Mouse (Mus musculus) adrenal gland, adult 18-20 months (tissue): ENCODE results near the gene Knstrn. TPM values are rescaled to one million over a fixed set of nuclear protein-coding genes. Genes with fewer than 3 reads are reported as not detected.

Experiments
- DNase-seq, 2 experiments: peaks; one replicate each; pipeline ENCODE4 v3.0.0; 2021 to 2022; ENCODE audit warnings: low spot score in 2 of 2
- total RNA-seq, 2 experiments: library from RNA; stranded (reverse); gene quantifications; 1 replicate in 1 of 2; 2 replicates in 1 of 2; pipeline ENCODE4 v1.2.3; 2021

Gene Knstrn
- total RNA-seq, 2 experiments from 2014 or later = 1.2 to 1.5 TPM

DNA sequence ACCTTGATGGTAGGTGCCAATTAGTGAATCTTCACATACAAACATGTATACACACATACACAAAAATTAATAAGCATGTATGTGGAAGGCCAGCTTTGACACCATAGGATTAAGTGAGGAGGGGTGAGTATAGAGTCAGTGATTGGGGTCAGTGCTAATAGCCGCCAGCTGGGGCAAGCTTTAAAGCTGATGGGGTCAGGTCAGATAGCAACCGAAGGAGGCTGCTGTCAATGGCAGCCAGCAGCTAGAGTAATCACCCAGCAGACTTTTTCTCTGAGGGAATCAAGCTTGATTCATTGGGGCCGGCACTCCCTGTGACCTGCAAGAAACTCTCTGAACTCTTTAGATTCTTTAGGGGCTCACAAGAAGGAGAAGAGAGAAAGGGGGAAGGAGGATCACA, 38.0 kb downstream of the Knstrn start:
- no peak for DNase-seq

DNA sequence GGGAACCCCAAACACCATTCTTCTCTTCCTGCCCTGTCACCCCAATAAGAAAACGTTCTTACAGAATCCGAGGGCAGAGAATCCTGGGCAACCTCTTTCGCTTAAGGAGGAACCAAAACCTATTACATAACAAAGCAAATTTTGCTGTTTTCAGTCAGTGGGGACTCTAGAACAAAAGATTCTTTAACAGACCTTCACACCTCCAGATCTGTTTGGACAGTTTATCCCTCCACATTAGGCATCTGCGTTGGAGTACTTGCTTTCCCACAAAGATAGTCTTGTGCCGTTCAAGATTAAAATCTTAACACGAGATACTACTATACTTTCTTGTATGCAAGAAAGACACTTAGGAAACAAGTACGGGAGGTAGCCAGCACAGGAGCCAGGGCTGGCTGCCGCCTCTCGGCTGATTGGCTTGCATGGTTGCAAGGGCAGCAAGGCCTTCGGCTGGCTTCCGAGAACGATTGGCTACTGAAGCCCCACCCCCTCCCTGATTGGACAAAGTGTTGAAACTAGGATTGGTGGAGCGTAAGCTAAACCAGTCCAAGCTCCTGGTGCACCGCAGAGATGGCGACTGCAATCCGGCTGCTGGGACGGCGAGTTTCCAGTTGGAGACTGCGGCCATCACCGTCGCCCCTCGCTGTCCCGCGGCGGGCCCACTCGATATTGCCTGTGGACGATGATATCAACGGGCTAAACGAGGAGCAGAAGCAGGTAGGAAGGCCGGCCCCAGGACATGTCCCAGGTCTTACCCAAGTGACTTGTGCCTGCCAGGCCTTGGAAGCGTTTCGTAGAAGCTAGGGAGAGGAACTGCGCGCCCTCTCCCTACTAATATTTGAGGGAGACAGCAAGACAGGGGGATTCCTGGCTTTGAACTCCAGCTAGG, 47.9 kb downstream of the Knstrn start, which contains the start of gene Ivd:
Gene Ivd, plus strand, starts transcription at position 501 of the 886 bp plus-strand sequence.
- DNase-seq = peak; percentile 76 to 83

DNA sequence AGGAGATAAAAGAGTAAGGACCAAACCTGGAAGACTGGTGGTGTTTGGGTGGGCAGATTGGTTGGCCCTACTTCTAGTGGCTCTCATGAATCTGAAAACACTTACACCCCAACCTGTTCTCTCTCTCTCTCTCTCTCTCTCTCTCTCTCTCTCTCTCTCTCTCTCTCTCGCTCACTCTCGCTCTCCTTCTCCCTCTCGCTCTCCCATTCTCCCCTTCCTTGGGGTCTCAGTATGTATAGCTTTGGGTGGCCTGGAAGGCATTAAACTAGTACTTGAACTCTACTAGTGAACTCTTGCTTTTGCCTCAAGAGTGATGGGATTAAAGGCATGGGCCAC, 48.5 kb downstream of the Knstrn start:
- no peak for DNase-seq

DNA sequence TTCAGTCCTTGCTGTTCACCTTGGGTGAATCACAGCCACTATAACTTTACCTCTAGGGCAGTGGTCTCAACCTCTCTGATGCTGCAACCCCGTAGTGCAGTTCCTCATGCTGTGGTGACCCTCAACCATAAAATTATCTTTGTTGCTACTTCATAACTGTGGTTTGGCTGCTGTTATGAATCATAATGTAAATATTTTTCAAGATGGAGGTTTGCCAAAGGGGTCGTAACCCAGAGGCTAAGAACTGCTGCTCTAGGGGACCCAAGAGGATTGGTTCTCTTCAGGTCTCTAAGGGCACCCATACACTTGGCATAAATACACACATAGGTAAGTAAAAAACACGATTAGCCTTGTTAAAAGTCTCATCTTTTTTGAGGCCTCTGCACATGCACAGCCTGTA, 56.8 kb downstream of the Knstrn start:
- DNase-seq = no peak

DNA sequence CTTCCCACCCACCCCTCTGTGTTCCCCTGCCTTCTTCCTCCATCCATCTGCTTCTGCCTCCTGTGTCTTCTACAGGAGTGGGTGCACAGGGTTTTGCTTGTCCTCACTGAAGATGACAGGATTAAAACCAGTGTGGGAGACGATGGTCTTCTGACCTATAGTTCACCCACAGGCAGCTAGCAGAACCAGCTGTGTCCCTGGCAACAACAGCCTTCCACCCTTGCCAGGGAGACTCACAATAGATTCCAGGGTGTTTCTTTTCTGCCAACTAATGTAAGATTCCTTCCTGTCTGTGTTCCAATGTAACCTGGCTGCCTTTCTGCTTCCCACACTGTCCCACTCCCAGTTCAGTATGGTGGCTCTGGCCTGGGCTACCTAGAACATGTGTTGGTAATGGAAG, 57.2 kb downstream of the Knstrn start:
- DNase-seq = no peak

DNA sequence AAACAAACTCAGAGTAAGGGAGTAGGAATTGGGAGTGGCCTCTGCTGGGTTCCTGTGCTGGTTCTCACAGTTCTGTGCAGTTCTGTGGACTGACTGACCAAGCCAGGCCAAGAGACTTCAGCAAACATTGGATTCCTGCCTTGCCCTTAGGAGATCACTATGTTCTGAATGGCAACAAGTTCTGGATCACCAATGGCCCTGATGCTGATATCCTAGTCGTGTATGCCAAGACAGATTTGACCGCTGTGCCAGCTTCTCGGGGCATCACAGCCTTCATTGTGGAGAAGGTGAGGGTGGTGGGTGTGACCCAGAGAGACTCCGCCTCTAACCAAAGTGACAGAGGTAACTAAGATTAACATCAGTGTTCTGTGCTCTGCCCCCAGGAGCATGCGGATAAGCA, 59.2 kb downstream of the Knstrn start:
- DNase-seq = no peak

DNA sequence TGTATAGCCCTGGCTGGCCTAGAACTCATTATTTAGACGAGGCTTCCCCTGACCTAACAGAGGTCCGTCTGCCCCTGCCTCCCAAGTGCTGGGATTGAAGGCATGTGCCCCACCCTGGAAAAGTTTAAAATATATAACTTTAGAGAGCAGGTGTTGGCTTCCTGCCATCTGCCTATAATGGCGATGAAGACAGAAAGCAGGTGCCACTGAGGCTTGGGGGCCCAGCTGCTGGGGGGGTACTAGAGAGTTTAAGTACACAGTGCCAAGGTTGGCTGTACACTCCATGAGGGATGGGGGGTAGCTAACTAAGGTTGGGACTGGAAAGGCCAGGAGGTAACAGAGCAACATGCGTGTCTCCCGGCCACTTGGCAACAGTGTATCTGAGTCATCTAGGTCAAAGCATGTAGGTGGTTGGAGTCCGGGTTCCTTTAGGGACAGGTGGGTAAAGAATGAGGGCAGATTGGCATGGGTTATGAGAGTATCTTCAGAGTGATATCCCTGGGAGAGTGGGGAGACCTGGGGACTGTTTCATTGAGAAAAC, 60.2 kb downstream of the Knstrn start:
- peak in 1 of 2 experiments; percentile 3 for DNase-seq

DNA sequence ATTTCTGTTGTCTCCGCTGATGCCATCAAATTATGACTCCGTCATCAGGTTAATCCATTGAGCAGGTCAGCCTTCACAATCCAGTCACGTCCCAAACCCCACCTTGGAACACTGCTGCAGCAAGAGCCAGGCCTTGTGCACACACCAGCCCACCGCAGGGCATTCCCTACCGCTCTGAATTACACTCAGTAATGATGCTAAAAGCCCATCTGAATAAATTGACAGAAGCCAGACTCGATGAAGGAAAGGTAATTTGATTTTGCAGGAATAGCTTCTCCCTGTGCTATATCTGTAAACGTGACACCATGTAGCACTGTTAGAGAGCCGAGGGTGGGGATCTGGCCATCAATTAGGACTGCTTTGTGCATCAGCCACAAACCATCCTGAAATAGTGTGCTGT, 61.5 kb downstream of the Knstrn start:
- DNase-seq = peak in 1 of 2 experiments; percentile 1

DNA sequence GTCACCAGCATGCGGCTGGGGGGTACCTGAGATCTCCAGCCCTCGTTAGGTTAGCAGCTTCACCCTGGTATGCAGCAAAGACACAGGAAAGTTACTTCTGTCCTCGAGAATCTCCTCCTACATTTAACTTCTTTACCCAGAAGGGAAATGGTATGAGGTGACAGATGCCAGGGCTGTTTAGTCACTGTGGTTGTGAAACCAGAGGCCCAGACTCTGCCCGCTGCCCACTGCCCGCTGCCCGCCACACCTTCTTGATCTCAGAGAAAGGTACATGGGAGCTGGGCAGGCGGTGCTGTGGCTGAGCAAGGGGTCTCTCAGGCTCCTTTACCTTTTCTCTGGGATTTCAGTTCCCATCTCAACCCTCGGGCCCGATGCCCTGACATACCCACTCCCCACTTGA, 62.6 kb downstream of the Knstrn start:
- DNase-seq = peak in 1 of 2 experiments; percentile 2

DNA sequence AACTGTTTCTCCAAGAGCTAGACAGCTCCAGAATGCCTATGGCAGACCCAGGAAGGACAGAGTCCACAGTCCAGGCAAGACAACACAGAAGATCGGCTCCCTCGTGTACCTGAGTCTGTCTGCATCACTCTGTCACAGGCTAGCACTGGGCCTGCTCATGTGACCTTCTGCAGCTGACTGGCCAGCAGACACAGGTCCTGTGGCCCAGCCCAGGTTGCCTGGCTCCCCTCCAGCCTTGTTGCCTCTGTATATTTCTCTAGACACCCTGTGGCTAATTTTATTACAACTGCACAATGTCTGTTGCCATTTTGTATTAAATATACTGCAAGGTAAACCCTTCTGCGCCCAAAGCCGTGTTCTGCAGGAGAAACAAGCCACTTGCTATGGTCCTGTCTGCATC, 67.2 kb downstream of the Knstrn start:
- no peak for DNase-seq

DNA sequence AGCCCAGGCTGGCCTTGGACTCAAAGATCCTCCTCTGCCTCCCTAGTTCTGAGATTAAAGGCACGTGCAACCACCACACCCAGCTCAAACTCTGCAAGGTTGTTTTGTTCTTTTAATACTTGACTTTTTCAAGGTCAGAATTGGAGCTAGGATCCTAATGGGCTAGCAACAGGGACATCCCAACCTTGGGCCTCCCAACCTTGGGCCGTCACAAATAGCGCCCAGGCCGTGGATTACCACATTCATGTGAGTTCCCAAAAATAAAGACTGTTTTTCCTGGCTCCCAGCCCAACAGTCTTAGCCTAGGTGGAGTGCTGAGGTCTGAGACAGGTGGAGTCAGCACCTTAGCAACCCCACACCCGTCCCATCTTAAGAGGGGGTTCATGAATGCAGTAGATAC, 68.2 kb downstream of the Knstrn start:
- DNase-seq = no peak

DNA sequence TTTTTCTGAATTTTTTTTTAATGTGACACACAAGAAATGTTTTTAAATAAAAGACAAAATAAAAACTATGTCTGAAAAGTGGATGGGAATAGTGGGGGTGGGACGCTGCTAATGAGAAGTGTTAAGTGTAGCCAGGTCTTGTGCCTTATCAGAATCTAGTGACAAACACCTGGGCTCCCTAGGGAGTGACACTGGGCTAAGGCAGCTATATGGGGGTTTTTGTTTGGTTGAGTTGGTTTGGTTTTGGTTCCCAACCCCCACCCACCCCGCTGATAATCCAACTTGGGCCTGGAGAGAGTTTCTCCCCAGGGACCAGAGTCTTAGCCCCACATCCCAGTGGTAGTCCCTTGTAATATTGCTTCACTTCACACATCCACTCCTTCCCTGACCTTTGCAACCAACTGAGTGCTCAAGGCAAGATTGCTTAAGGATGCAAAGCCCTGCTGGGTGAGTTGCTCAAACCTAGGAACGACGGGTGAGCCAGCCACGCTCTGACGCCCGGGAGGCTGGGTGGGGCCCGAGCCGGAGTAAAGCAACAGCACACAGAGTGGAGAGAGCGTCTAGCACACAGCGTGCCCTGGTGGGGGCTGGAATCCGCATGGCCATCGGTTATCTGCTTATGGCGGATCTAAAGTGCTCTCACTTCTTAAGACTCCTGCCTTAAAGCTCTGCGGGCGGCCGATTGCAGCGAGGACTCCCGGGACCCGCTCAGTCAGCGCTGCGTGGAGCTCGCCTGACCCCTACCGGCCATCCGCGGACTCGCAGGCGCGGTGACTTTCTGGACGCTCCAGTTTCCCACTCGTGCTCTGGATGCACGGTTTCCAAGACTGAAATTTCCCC, 69.3 kb downstream of the Knstrn start:
- DNase-seq = peak; percentile 96

DNA sequence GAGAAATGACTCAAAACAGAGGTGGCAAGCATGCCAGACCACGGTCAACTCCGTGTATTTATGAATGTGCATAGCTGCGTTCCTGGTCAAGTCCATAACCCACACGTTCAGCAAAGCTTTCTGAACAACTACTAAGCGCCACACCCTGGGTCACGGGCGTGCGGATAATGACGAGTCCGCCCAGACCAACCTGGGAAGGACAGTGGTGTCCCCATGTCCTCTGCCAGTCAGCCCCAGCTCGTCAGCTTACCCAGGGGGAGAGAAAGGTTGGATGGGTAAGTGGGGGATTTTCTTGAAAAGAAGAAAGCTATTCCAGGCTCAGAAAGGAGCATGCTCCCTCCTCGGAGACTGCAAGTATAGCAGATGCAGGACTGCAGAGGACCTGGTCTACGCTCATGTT, 73.6 kb downstream of the Knstrn start:
- no peak for DNase-seq

DNA sequence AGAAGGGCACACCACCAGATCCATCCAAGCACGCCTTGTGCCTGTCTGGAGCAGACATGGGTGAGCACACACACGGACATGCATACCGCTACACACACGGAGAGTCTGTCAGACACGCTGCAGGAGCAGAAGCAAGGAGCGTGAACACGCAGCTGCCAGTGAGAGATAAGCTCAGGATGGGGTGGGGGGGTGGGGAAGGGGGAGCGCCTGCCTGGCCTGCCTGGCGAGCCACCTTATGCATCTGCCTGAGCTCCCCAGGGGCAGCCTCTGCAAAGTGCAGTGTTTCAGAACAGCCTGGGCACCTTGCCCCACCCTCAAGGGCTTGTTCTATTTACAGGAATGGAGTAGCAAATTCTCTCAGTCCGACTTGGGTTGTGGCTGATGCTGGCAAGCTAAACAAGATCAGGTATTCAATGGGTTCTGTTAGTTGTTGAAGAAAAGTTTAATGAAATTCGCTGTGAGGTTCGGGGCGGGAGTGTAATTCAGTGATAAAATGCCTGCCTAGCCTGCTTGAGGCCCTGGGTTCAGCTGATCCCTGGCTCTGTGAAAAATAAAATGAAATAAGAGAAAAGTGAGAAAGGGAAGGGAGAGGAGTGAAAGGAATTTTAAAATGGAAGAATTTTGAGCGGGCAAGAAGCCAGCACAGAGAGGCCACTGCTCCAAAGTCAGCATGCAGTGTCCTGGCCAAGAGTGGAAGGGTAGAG, 74.2 kb downstream of the Knstrn start:
- no peak for DNase-seq

DNA sequence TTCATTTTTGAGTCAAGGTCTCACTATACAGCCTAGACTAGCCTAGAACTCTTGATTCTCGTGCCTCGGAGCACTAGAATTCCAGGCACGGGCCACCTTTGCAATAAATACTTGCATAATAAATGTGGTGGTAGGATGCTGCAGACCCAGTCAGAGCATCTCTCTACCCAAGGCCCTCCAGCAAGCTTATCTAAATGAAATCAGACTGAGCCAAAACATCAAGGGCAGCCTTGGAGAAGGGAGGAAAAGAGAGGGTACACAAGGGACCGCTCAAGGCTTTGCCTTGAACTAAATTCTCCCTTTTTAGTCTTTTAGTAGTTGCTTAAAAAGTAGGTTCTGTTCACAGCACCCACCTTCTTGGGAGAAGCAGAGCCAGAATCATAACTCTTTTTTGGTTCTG, 77.4 kb downstream of the Knstrn start:
- no peak for DNase-seq

DNA sequence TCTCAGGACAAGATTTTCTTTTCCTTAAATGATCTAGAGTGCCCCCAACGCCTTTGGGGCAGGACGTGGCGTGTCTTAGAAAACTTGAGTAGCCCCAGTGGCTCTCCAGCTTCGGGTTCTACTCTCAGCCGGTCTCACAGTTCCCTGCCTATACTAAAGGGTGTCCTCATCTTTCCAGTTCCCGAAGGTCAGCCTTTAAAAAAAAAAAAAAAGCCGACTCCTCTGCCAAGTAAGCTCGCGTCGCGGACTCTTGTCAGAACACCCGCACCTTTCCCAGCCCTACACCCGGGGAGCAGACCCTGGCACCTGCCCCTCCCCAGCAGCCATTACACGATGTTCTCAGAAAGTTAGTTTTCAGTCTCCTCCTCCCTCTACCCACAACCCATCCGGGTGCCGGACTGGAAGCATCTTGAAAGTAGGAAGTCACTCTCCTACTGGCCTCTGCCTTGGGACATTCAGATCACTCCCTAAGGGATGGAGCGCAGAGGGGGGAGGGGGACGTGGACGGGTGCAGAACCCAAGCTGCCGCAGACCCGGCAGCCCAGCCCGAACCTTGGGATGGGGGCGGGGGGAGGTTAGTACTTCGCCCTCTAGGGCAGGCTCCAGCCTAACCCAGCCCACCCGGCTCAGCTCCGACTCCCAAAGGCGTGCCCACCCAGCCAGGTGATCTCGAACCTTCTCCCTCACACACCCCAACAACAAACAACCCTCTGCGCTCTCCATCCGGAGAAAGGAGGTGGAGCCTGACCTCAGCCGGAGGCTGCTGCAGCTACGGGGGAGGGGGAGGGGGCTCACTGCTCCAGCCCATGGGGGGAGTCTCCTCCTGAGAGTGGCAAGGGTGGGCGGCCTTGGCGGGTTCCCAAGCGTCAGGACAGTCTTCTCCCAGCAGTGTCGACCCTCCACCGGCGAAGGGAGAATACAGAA, 82.4 kb downstream of the Knstrn start:
- peak; percentile 50 to 67 for DNase-seq

DNA sequence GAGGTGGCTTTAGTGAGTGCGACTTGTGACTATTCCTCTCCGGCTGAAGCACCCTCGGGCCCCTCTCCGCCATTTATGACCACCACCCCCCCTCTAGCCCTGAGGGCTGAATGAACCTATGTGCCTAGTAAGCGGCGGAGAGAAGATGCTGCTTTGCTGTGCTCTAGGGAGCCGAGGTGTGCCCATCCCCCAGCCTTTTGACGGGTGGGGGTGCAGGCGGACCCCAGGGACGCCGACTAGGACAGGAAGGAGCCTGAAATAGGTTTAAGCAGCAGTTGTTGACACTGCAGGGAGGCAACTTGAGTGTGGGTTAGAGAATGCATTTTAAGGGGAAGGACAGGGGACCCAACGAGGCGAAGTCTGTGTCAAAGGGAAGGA, 83.1 kb downstream of the Knstrn start:
- DNase-seq = no peak

DNA sequence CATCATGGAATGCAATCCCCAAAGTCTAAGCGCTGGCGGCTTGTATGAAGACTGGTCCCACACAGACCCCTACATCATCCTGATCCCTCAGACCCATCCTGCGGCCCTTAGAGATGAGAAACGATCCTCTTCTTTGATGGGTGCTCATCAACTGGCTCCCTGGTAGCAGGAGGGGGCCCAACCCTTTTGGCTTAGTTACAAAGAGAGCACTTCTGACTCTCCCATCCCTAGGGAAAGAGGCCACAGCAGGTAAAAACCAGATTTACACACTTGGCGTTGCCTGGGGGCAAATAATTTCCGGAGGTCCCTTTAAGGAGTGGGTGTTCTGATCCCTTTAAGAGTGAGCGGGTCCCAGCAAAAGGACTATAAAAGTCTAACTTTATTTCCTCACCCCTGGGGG, 83.6 kb downstream of the Knstrn start:
- no peak for DNase-seq

DNA sequence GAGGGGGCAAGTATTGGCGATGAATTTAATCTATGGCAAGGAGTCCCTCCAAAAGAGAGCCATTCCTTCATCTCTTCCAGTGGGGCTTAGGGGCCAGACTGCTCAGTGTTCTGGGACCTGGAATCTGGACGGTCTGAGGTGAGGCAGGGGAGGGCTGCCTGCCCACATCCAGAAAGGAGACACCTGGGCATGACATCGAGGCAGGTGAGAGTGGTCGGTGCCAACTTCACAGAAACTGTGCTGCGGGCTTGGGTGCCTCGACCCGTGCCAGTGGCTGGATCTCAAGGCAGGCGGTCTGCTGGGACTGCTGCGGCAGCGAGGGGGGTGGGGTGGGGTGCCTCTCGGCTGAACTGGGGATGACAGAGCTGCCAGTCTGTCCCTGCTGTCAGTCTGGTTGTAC, 84.0 kb downstream of the Knstrn start:
- no peak for DNase-seq

DNA sequence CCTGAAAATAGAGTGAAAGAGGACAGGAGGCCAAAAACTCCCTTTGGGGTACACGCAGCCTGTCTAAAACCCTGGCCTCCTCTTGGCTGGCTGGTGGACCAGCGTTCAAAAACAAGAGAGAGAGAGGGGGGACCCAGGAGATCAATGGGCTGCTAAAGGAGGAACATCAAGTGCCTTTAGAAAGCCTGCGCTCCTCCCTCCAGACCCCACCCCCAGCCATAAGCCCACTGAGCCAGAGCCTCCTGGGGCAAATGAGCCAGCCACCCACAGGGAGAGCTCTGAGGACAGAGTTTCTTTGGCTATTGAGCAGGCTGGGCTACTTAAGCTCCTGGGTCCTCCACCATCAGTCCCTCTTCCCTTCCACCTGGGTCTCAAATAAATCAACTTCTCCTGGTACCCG, 85.0 kb downstream of the Knstrn start:
- DNase-seq = no peak
